Mouse (Mus musculus): Measurements from ENCODE around the gene Plppr5. TPM values are rescaled to one million over a fixed set of nuclear protein-coding genes. Genes with fewer than 3 reads are reported as not detected.

The Plppr5 gene
- total and polyA plus RNA-seq, 3 experiments: not detected

DNA sequence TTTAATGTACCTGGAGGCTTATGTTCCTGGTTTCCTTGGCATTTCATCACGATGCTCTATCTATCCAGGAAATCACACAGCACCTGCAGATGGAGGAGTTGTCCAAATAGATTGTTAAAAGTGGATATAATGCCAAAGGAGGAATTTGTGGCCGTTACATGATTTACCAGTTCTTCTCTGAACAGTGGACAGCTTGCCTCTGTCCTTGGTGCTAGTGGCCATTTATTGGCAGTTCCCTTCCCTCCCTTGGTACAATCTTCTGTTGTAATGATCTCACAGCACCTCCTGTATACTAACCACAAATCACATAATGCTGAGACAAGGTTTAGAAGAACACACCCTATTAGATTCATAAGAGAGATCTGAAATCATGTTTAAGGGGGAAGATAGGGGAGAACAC lies 55.7 kb downstream of the Plppr5 start:
- TF ChIP-seq NELFE (IDR thresholded peaks at IDR 0.05; ENCODE audit: low read depth, low read length) (no peak), EP300 (IDR thresholded peaks at IDR 0.05; ENCODE audit: low read depth in 1 of 2, low read length in 2 of 2) (no peak), MXI1 (IDR thresholded peaks at IDR 0.05; ENCODE audit: low read depth, low read length) (no peak), ZMIZ1 (IDR thresholded peaks at IDR 0.05; ENCODE audit: low read depth, low read length) (no peak), ZNF384 (IDR thresholded peaks at IDR 0.05; ENCODE audit: low read depth, low read length) (no peak), CTCF (IDR thresholded peaks at IDR 0.05 in 2 of 3, conservative IDR thresholded peaks at IDR 0.05 in 1 of 3; ENCODE audit: control insufficient read depth in 1 of 3, insufficient read depth in 1 of 3, low read depth in 2 of 3, low read length in 3 of 3, poor library complexity in 1 of 3, severe bottlenecking in 1 of 3) (no peak), MYC (IDR thresholded peaks at IDR 0.05; ENCODE audit: low read depth, low read length) (no peak), CHD2 (IDR thresholded peaks at IDR 0.05; ENCODE audit: low read length) (no peak), USF2 (IDR thresholded peaks at IDR 0.05; ENCODE audit: borderline replicate concordance in 1 of 2, insufficient read depth in 1 of 2, low read depth in 1 of 2, low read length in 2 of 2) (no peak), POLR2AphosphoS5 (IDR thresholded peaks at IDR 0.05; ENCODE audit: borderline replicate concordance, low read depth, low read length) (no peak), NRF1 (IDR thresholded peaks at IDR 0.05; ENCODE audit: insufficient read depth, low read depth, low read length, poor library complexity, severe bottlenecking) (no peak), MAZ (IDR thresholded peaks at IDR 0.05; ENCODE audit: low read depth, low read length) (no peak), RAD21 (IDR thresholded peaks at IDR 0.05; ENCODE audit: low read depth, low read length) (no peak), BHLHE40 (IDR thresholded peaks at IDR 0.05; ENCODE audit: borderline replicate concordance, low read depth, low read length) (no peak), TCF12 (IDR thresholded peaks at IDR 0.05; ENCODE audit: low read depth, low read length) (no peak)
- Histone ChIP-seq H3K27me3 (ENCODE audit: control insufficient read depth in 1 of 2, insufficient read depth in 2 of 2, low read length in 2 of 2) (no peaks in the 10 kb centered on the region), H3K27ac (ENCODE audit: control insufficient read depth, low read depth, low read length) (no peak overlapping the region), H3K36me3 (ENCODE audit: control insufficient read depth in 1 of 2, insufficient read depth in 2 of 2, low read length in 2 of 2) (no peaks in the 10 kb centered on the region), H3K9me3 (replicated peaks; ENCODE audit: insufficient read depth, low read length) (no peaks in the 10 kb centered on the region), H3K9ac (ENCODE audit: control insufficient read depth, low read depth, low read length, poor library complexity, severe bottlenecking) (no peak overlapping the region), H3K4me3 (ENCODE audit: control insufficient read depth in 1 of 2, insufficient read depth in 1 of 2, low read depth in 2 of 2, low read length in 2 of 2) (no peak overlapping the region), H3K4me1 (ENCODE audit: control insufficient read depth in 1 of 2, insufficient read depth in 2 of 2, low read length in 2 of 2) (no peaks in the 10 kb centered on the region), H3K79me2 (ENCODE audit: control insufficient read depth, insufficient read depth, low read length, poor library complexity) (no peaks in the 10 kb centered on the region)
- DNase-seq (ENCODE audit: low read depth, low spot score): no peak

DNA sequence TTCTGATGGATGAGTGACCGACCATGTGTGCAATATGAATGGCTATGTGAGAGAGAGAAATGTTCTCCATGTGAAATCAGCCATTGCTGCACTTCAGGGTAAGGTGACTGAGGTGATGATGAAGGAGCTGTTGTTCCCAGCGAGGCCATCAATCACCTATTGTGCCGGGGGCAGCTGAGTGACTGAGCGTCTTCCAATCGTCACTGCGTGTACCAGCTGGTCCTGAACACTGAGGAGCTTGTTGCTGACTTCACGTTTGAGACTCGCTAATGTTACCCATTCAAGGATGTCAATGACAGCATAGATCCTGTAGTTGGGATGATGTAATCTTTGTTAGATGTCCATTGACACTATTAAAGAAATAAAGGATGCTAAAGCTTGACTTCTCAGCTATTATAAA lies 74.0 kb downstream of the Plppr5 start:
- TF ChIP-seq POLR2AphosphoS5 (IDR thresholded peaks at IDR 0.05; ENCODE audit: borderline replicate concordance, low read depth, low read length) (no peak), CHD2 (IDR thresholded peaks at IDR 0.05; ENCODE audit: low read length) (no peak), ZNF384 (IDR thresholded peaks at IDR 0.05; ENCODE audit: low read depth, low read length) (no peak), HCFC1 (IDR thresholded peaks at IDR 0.05; ENCODE audit: low read depth, low read length) (no peak), TAL1 (IDR thresholded peaks at IDR 0.05; ENCODE audit: low read length) (no peak), SIN3A (IDR thresholded peaks at IDR 0.05; ENCODE audit: low read length) (no peak), JUND (IDR thresholded peaks at IDR 0.05; ENCODE audit: low read depth, low read length) (no peak), MAX (IDR thresholded peaks at IDR 0.05; ENCODE audit: low read length) (no peak), ETS1 (IDR thresholded peaks at IDR 0.05; ENCODE audit: low read depth, low read length) (no peak), CTCF (IDR thresholded peaks at IDR 0.05 in 2 of 3, conservative IDR thresholded peaks at IDR 0.05 in 1 of 3; ENCODE audit: control insufficient read depth in 1 of 3, insufficient read depth in 1 of 3, low read depth in 2 of 3, low read length in 3 of 3, poor library complexity in 1 of 3, severe bottlenecking in 1 of 3) (no peak), MAZ (IDR thresholded peaks at IDR 0.05; ENCODE audit: low read depth, low read length) (no peak), NELFE (IDR thresholded peaks at IDR 0.05; ENCODE audit: low read depth, low read length) (no peak), MXI1 (IDR thresholded peaks at IDR 0.05; ENCODE audit: low read depth, low read length) (no peak)
- Histone ChIP-seq H3K27me3 (ENCODE audit: control insufficient read depth in 1 of 2, insufficient read depth in 2 of 2, low read length in 2 of 2) (no peaks in the 10 kb centered on the region), H3K36me3 (ENCODE audit: control insufficient read depth in 1 of 2, insufficient read depth in 2 of 2, low read length in 2 of 2) (no peaks in the 10 kb centered on the region), H3K27ac (ENCODE audit: control insufficient read depth, low read depth, low read length) (no peak overlapping the region), H3K9ac (ENCODE audit: control insufficient read depth, low read depth, low read length, poor library complexity, severe bottlenecking) (no peak overlapping the region), H3K79me2 (ENCODE audit: control insufficient read depth, insufficient read depth, low read length, poor library complexity) (no peaks in the 10 kb centered on the region; the same call in 1 of the 2 replicates), H3K4me3 (ENCODE audit: control insufficient read depth in 1 of 2, insufficient read depth in 1 of 2, low read depth in 2 of 2, low read length in 2 of 2) (no peak overlapping the region), H3K9me3 (replicated peaks; ENCODE audit: insufficient read depth, low read length) (no peaks in the 10 kb centered on the region), H3K4me1 (ENCODE audit: control insufficient read depth in 1 of 2, insufficient read depth in 2 of 2, low read length in 2 of 2) (no peaks in the 10 kb centered on the region)
- DNase-seq (ENCODE audit: low read depth, low spot score): no peak

All from MEL (cell line).